Mouse (Mus musculus) E14TG2a.4 (cell line): ENCODE data around the gene Rtn2.

Experiments
- CTCF ChIP-seq: conservative IDR thresholded peaks from 2 replicates; pipeline ENCODE4 v1.5.1; 2014; ENCODE audit warnings: low read length
- POU5F1 ChIP-seq: IDR thresholded peaks from 2 replicates; pipeline ENCODE4 v1.6.1; 2014; ENCODE audit warnings: low read length, borderline replicate concordance

DNA sequence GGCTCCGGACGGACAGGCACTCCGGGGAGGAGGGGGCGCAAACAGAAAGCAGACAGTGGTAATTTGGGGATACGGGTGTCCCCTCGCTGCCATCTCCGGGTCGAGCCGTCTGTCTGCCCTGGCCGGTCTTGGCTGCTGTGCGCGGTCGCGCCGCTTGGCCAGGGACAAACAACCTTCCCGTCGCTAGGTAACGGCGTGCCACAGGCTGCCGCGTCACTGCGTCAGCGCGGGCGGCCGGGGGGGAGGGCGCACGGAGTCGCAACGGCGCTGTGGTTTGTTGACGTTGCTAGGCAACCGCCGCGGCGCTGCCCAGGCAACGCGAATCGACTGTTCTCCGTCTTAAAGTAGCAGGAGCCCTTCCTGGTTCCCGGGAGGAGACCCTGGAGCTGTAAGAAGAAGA lies 37.5 kb downstream of the Rtn2 start:
- no peak for TF ChIP-seq CTCF
- no peak for TF ChIP-seq POU5F1
